Mouse (Mus musculus) CH12.LX (cell line): ENCODE data around the gene Osbpl11. TPM values are rescaled to one million over a fixed set of nuclear protein-coding genes. Genes with fewer than 3 reads are reported as not detected.
"Not testable (repeated sequence)": the region's sequence is repeated elsewhere in the genome, so short reads cannot be mapped to it uniquely, and the experiment has no call there.

Source experiments
- DNase-seq: peaks from one replicate; pipeline ENCODE4 v3.0.0-alpha.2; 2013; ENCODE audit errors: extremely low read depth
- H3K27ac ChIP-seq: 2 replicates; pipeline ENCODE4 v1.5.1; 2012; ENCODE audit warnings: low read depth, mild to moderate bottlenecking, control low read depth, moderate library complexity; ENCODE audit not compliant: insufficient read depth
- H3K27me3 ChIP-seq: replicated peaks from 2 replicates; pipeline ENCODE3; 2012; ENCODE audit warnings: inconsistent platforms
- H3K36me3 ChIP-seq, 2 experiments: replicated peaks in 1 of 2; 2 replicates each; pipeline versions ENCODE3 to v1.6.1; 2012; ENCODE audit warnings: inconsistent platforms in 1 of 2, low read length in 1 of 2, mild to moderate bottlenecking in 1 of 2, mixed read lengths in 1 of 2, moderate library complexity in 1 of 2; ENCODE audit not compliant: control insufficient read depth in 1 of 2, insufficient read depth in 1 of 2
- H3K4me1 ChIP-seq, 2 experiments: 2 replicates each; pipeline ENCODE4 v1.6.1; 2012; ENCODE audit warnings: inconsistent platforms in 1 of 2, moderate library complexity in 1 of 2; ENCODE audit not compliant: insufficient read depth in 2 of 2, control insufficient read depth in 1 of 2
- H3K4me2 ChIP-seq: 2 replicates; pipeline ENCODE4 v1.6.1; 2012; ENCODE audit warnings: low read depth, mild to moderate bottlenecking, control low read depth; ENCODE audit not compliant: poor library complexity, insufficient read depth, severe bottlenecking
- H3K4me3 ChIP-seq, 3 experiments: fragments of 150-350 bp in 1 of 3; sonication (generic) in 1 of 3; replicated peaks in 1 of 3; 2 replicates each; pipeline versions ENCODE3 to v1.5.1; 2011 to 2012; ENCODE audit warnings: low read depth in 2 of 3, low read length in 2 of 3, mild to moderate bottlenecking in 2 of 3, moderate library complexity in 2 of 3, control low read depth in 1 of 3, improper control_type of control experiment in 1 of 3, inconsistent platforms in 1 of 3, mixed read lengths in 1 of 3; ENCODE audit not compliant: poor library complexity in 1 of 3
- H3K79me2 ChIP-seq: replicated peaks from 2 replicates; pipeline ENCODE4 v1.6.1; 2012; ENCODE audit warnings: mild to moderate bottlenecking, moderate library complexity; ENCODE audit not compliant: control insufficient read depth, poor library complexity, insufficient read depth, severe bottlenecking; ENCODE audit errors: extremely low read depth
- H3K9ac ChIP-seq: 2 replicates; pipeline ENCODE4 v1.6.1; 2012; ENCODE audit warnings: low read depth, mild to moderate bottlenecking, control low read depth, moderate library complexity; ENCODE audit not compliant: insufficient read depth
- H3K9me3 ChIP-seq: replicated peaks from 2 replicates; pipeline ENCODE3; 2012; ENCODE audit warnings: low read length, inconsistent platforms, mixed read lengths
- CTCF ChIP-seq, 2 experiments: IDR thresholded peaks in 1 of 2; conservative IDR thresholded peaks in 1 of 2; 2 replicates each; pipeline ENCODE4 v1.5.1; 2011 to 2012; ENCODE audit warnings: low read depth in 2 of 2, low read length in 2 of 2, improper control_type of control experiment in 1 of 2, inconsistent platforms in 1 of 2, mild to moderate bottlenecking in 1 of 2, moderate library complexity in 1 of 2
- SMC3 ChIP-seq: IDR thresholded peaks from 2 replicates; pipeline ENCODE4 v1.6.1; 2011; ENCODE audit warnings: low read depth, low read length, improper control_type of control experiment
- USF1 ChIP-seq: IDR thresholded peaks from 2 replicates; pipeline ENCODE4 v1.6.1; 2014; ENCODE audit warnings: low read depth, mild to moderate bottlenecking, inconsistent platforms, low read length, improper control_type of control experiment
- ZMIZ1 ChIP-seq: IDR thresholded peaks from 2 replicates; pipeline ENCODE4 v1.6.1; 2012; ENCODE audit warnings: low read depth, mild to moderate bottlenecking, inconsistent platforms, low read length, improper control_type of control experiment
- ZNF384 ChIP-seq: IDR thresholded peaks from 2 replicates; pipeline ENCODE4 v1.6.1; 2012; ENCODE audit warnings: low read depth, low read length, improper control_type of control experiment, inconsistent platforms
- dilution Hi-C: fragments of 300-500 bp; cut with MboI; formaldehyde crosslinking; loops from 2 replicates; pipeline ENCODE4 v1.14.3; 2020; ENCODE audit warnings: low sequenced_read_pairs; ENCODE audit not compliant: extremely low pct_unique_long_range_greater_than_20kb, extremely low pct_ligation_motif_present
- in situ Hi-C: fragments of 300-500 bp; cut with MboI; formaldehyde crosslinking; loops from 3 replicates; pipeline ENCODE4 v1.14.3; 2019; ENCODE audit warnings: low sequenced_read_pairs, low pct_ligation_motif_present, low pct_unique_long_range_greater_than_20kb, mixed read lengths
- polyA plus RNA-seq: library from polyadenylated mRNA; unstranded; fragments of >175 nt; gene quantifications from 2 replicates; pipeline ENCODE4 v1.2.1, GENCODE M21; 2012; ENCODE audit warnings: low read depth; ENCODE audit not compliant: insufficient read length
- total RNA-seq, 2 experiments: library from RNA; depleted of rRNA; stranded (reverse); fragments of 300-350 nt in 1 of 2; fragments of >200 nt in 1 of 2; gene quantifications; 2 replicates each; pipeline ENCODE4 v1.2.3; 2012 to 2014

Osbpl11 gene
- total and polyA plus RNA-seq, 3 experiments: 10.8 to 12.9 (median 11.4) TPM

DNA sequence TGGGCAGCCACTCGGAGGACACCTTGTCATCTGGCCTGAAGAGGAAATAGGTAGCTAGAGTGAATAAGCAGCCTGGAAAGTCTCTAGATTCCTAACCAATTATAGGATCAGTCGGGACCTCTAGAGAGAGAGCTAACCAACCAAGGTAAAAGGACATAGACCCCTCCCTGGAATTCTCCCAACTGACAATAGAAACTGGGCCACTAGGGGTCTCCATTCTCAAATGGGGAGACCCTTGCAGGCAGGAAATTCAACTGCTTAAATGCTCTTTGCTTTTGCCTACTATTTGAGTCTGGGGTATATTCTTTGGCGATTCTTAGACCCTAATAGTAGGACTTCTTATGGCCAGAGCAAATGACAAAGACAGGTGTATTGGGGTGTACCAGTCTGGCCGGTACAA, 49.7 kb upstream of the Osbpl11 start:
- peak in 1 of 2 experiments; percentile 45; a peak in 2 of 4 replicates for TF ChIP-seq CTCF (conservative IDR thresholded peaks at IDR 0.05 in 1 of 2, IDR thresholded peaks at IDR 0.05 in 1 of 2; ENCODE audit: low read depth in 2 of 2, low read length in 2 of 2)
- no peak for TF ChIP-seq USF1
- TF ChIP-seq, all 38 proteins: peak for 1
- no peak overlapping the region for H3K27ac ChIP-seq
- peaks cover 6% of the 10 kb centered on the region for H3K27me3 ChIP-seq
- no peak for DNase-seq
- H3K4me2 ChIP-seq: no peak overlapping the region
- no peaks in the 10 kb centered on the region for H3K79me2 ChIP-seq
- no peaks in the 10 kb centered on the region for H3K9me3 ChIP-seq
- H3K9ac ChIP-seq: no peak overlapping the region
- H3K4me1 ChIP-seq: peaks cover under 1% of the 10 kb centered on the region in 2 experiments; a peak in 3 of 4 replicates
- no peak overlapping the region for H3K4me3 ChIP-seq
- in situ Hi-C loops: no loop called here
- no peaks in the 10 kb centered on the region for H3K36me3 ChIP-seq
- dilution Hi-C loops: no loop called here

DNA sequence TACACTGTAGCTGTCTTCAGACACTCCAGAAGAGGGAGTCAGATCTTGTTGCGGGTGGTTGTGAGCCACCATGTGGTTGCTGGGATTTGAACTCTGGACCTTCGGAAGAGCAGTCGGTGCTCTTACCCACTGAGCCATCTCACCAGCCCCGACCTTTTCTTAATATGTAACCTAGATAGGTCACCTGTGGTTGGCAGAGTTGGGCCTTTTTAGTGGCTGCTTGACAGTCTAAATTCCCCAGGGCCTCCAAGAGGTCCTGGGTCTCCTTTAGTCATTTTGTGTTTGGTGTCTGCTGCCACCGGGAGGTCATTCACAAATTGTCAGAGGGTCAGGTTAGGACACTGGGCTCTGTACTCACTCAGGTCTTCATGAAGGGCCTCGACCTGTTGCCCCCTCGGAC, 45.8 kb upstream of the Osbpl11 start:
- H3K27me3 ChIP-seq, H3K27ac ChIP-seq, H3K79me2 ChIP-seq, H3K4me3 ChIP-seq, H3K9ac ChIP-seq, H3K4me2 ChIP-seq, H3K4me1 ChIP-seq, dilution Hi-C loops, H3K9me3 ChIP-seq, DNase-seq, H3K36me3 ChIP-seq, in situ Hi-C loops: not testable (repeated sequence)
- peak in 1 of 2 experiments; percentile 37; a peak in 2 of 4 replicates for TF ChIP-seq CTCF (conservative IDR thresholded peaks at IDR 0.05 in 1 of 2, IDR thresholded peaks at IDR 0.05 in 1 of 2; ENCODE audit: low read depth in 2 of 2, low read length in 2 of 2)

DNA sequence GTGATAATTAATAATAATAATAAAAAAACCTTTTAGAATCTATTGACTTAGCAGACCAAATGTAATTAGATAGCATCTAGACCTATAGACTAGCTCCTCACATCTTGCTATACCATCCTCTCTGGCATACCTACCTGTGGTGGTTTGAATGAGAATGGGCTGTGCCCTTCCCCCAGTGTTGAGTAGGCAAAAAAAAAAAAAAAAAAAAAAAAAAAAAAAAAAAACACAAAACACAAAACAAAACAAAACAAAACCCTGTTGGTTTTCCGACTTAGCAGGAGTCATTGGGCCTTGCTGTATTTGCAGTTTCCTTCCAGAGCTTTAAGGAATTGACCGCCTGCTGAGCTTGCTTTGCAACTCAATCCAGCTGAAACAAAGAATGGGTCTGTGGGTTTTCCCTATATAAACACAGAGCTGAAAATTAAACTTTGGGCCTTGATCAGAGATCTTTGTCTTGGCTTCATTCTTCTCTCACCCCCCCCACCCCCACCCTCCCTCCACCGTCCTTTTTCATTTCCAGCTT, 43.1 kb upstream of the Osbpl11 start:
- TF ChIP-seq ZMIZ1 (no peak), ZNF384 (peak; percentile 57; the same call in 1 of the 2 replicates)
- dilution Hi-C loops (no loop called here), in situ Hi-C loops (no loop called here)

DNA sequence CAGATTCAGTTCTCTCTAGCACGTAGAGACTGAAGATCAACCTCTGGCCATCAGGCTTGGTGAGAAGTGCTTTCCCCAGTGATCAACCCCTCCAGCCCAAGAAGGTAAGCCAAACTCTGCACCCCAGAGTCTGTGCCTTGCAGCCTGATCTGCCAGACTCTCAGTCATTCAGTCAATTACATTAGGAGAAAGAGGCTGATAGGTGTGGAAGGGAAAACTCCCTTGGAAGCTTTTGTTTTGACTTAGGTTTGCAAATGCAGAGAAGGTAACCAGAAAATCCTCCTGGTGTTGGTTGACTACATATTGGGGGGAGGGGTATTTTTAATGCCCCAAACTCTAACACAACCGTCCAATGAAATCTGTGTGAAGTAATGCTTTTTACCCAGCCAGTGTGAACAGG, 41.4 kb upstream of the Osbpl11 start:
- Histone ChIP-seq H3K4me3 (no peak overlapping the region), H3K79me2 (no peaks in the 10 kb centered on the region), H3K9me3 (peaks cover 2% of the 10 kb centered on the region), H3K9ac (no peak overlapping the region), H3K36me3 (no peaks in the 10 kb centered on the region), H3K4me2 (no peak overlapping the region), H3K4me1 (no peaks in the 10 kb centered on the region), H3K27me3 (peaks cover 2% of the 10 kb centered on the region), H3K27ac (no peak overlapping the region)
- in situ Hi-C loops: no loop called here
- no peak for TF ChIP-seq SMC3
- no peak for DNase-seq
- dilution Hi-C loops: no loop called here

More for the DNA sequence above, 43.1 kb upstream of the Osbpl11 start:
- H3K27ac ChIP-seq: no peak overlapping the region
- no peaks in the 10 kb centered on the region for H3K4me1 ChIP-seq
- no peaks in the 10 kb centered on the region for H3K36me3 ChIP-seq
- no peak for DNase-seq
- no peaks in the 10 kb centered on the region for H3K79me2 ChIP-seq
- H3K4me2 ChIP-seq: no peak overlapping the region
- H3K9me3 ChIP-seq: peaks cover 2% of the 10 kb centered on the region
- H3K27me3 ChIP-seq: peaks cover 4% of the 10 kb centered on the region
- no peak overlapping the region for H3K4me3 ChIP-seq
- no peak overlapping the region for H3K9ac ChIP-seq
